Mouse (Mus musculus) thymus, postnatal 25 days (tissue): ENCODE measurements around the gene Krt33a.

Experiments
- DNase-seq: peaks from one replicate; pipeline ENCODE4 v3.0.0; 2022

Gene Krt33a

DNA sequence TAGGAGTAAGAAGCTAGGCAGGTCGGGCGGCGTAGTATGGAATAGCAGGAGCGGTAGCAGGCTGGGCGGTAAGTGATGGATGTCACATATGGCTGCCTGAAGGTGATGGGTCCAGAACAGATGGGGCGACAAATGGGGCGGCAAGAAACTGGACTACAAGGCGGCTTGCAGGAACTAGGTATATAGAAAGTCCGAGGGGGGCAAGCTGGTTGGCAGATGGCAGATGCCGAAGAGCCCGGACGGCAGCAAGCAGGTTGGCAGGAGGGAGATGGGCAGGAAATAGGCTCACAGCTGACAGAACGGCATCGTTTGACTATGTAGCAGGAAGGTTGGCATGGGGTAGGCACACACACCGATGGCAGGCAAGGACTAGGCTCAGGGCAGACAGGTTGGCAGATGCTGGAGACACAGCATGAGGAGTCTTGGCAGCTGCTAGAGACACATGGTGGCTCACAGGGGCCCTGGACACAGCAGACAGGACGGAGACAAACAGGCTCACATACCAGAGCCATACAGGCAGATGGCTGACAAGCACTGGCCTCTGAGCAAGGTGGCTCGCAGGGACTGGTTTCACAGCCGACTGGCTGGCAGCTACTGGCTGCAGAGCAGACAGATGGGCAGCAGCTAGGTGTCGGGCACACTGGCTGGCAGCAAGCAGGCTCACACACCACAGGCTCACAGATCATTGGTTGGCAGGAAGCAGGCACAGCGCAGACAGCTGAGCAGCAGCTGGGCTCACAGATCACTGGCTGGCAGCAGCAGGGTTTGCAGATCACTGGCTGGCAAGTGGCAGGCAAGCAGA is 30.5 kb downstream of the Krt33a start:
- no peak for DNase-seq

- no peak for DNase-seq
These were observed 32.6 kb downstream of the Krt33a start for GRCm38 (mm10) chr11:99983442-99983841.

GRCm38 (mm10) chr11:99982731-99983130 is 33.3 kb downstream of the Krt33a start:
- no peak for DNase-seq

GRCm38 (mm10) chr11:99978953-99979352 is 37.1 kb downstream of the Krt33a start, which contains the start of gene Krtap29-1:
Gene Krtap29-1, minus strand, starts transcription at chr11:99979053.
- DNase-seq, result no peak

- DNase-seq, result no peak
These were observed 50.1 kb downstream of the Krt33a start for GRCm38 (mm10) chr11:99965961-99966360.

GRCm38 (mm10) chr11:99964213-99964612 is 51.8 kb downstream of the Krt33a start:
- DNase-seq, result no peak
